Mouse (Mus musculus) midbrain, embryonic 15.5 days (tissue): ENCODE results near the gene Gemin7. TPM values are rescaled to one million over a fixed set of nuclear protein-coding genes. Genes with fewer than 3 reads are reported as not detected.

Experiments used
- ATAC-seq: fragments of 200-750 bp; cut with Nextera tagmentation; replicated peaks from 2 replicates; pipeline ENCODE4 v1.8.0; 2017; ENCODE audit warnings: moderate TSS enrichment
- H3K27ac ChIP-seq: fragments of 300-500 bp; sonication (generic); 2 replicates; pipeline ENCODE4 v1.5.1; 2015; ENCODE audit warnings: mild to moderate bottlenecking, inconsistent platforms
- H3K27me3 ChIP-seq: fragments of 300-500 bp; sonication (generic); replicated peaks from 2 replicates; pipeline ENCODE4 v1.6.1; 2015; ENCODE audit warnings: inconsistent platforms
- H3K36me3 ChIP-seq: fragments of 300-500 bp; sonication (generic); replicated peaks from 2 replicates; pipeline ENCODE4 v1.6.1; 2015; ENCODE audit warnings: inconsistent platforms
- H3K4me1 ChIP-seq: fragments of 300-500 bp; sonication (generic); 2 replicates; pipeline ENCODE4 v1.6.1; 2015; ENCODE audit warnings: inconsistent platforms
- H3K4me2 ChIP-seq: fragments of 300-500 bp; sonication (generic); 2 replicates; pipeline ENCODE4 v1.6.1; 2015; ENCODE audit warnings: inconsistent platforms, mild to moderate bottlenecking, moderate library complexity
- H3K4me3 ChIP-seq: fragments of 300-500 bp; sonication (generic); 2 replicates; pipeline ENCODE4 v1.5.1; 2015; ENCODE audit warnings: mild to moderate bottlenecking, inconsistent platforms
- H3K9ac ChIP-seq: fragments of 300-500 bp; sonication (generic); 2 replicates; pipeline ENCODE4 v1.6.1; 2015; ENCODE audit warnings: mild to moderate bottlenecking, inconsistent platforms
- H3K9me3 ChIP-seq: fragments of 300-500 bp; sonication (generic); 2 replicates; pipeline ENCODE4 v1.6.1; 2016; ENCODE audit warnings: inconsistent platforms
- WGBS: fragments of 180-500 bp; shearing (Covaris S2); methylation state at CpG from one replicate; pipeline ENCODE4 v1.1.7; 2015; ENCODE audit warnings: mixed read lengths; 5-methylcytosine and 5-hydroxymethylcytosine counted together
- polyA plus RNA-seq: library from polyadenylated mRNA; unstranded; fragments of >200 nt; fragmentation: Nextera tagmentation; extraction: Ambion mirVana; gene quantifications from 2 replicates; pipeline ENCODE4 v1.2.1, GENCODE M21; 2015

Gemin7 gene
- polyA plus RNA-seq, 1 experiment from 2014 or later, result 142 TPM

DNA sequence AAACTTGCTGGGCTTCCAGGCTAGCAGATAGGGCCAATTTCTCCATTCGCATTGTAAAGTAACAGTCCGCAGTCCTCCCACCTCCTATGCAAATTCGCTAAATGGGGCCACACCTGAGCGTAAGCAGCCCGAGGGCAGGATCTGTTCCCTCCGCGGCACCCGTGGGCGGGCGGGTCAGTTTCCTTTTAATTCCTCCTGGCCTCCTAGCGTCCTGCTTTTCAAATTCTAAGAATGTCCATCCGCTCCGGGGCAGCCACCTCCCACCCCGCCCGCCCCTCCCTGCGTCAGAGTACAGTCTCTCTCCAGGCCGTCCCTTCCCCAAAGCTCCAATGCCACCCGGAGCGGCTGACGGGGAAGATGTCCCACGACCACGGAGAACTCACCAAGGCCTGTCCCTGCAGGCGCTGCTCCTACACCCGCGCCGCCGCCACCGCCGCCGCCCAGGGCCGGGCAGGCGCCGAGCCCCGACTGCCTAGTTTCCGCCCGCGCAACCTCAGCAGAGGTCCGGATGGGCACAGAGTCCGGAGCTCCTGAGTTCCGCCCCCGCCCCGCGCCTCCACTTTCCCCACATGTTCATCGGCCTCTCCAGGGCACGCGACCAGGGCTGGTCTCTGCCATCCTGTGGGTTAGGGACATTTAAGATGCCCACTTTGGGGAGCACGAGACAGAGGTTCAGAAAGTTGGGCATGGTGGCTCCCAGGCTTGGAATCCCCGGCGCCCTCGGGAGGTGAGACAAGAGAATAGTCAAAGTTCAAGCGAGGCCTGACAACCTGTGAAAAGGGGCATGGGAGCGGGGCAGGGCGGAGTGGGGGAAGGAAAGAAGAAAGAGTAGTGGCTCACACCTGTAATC lies 4.2 kb downstream of the Gemin7 start:
- Histone ChIP-seq H3K9me3 (no peaks in the 10 kb centered on the region), H3K4me2 (peak overlapping the region; percentile 82), H3K9ac (peak overlapping the region; percentile 69), H3K36me3 (peaks cover 19% of the 10 kb centered on the region; the same call in 1 of the 2 replicates), H3K4me1 (peaks cover 31% of the 10 kb centered on the region), H3K27me3 (peaks cover 27% of the 10 kb centered on the region), H3K4me3 (peak overlapping the region; percentile 61), H3K27ac (peak overlapping the region; percentile 74)
- peak; percentile 88 for ATAC-seq
- WGBS, result under 1% methylated on average over 53 of the region's 53 CpGs

DNA sequence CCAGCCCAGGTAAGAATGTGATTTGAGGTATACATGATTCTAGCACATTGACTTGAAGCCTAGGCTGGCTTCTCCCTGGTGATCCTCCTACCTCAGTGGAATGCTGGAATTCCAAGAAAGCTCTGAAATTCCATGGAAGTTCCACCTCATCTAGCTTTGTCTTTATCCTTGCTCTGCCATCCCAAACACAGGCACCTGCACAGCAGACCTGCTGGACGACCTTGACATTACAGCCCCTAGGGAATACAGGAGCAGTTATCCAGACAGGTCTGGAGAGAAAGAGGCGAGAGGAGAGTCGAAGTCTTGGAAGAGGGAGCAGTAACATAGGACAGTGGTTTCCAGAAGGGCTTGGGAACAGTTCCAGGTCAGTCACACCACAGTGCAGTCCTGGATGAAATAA lies 7.7 kb downstream of the Gemin7 start:
- 85% methylated on average over 3 of the region's 3 CpGs for WGBS
- H3K27me3 ChIP-seq, result no peaks in the 10 kb centered on the region
- H3K27ac ChIP-seq, result no peak overlapping the region
- H3K9me3 ChIP-seq, result no peaks in the 10 kb centered on the region
- H3K36me3 ChIP-seq, result peaks cover 28% of the 10 kb centered on the region
- H3K4me1 ChIP-seq, result peaks cover 22% of the 10 kb centered on the region
- no peak overlapping the region for H3K9ac ChIP-seq
- no peak for ATAC-seq
- no peak overlapping the region for H3K4me2 ChIP-seq
- no peak overlapping the region for H3K4me3 ChIP-seq

GRCm38 (mm10) chr7:19567426-19567825 lies 10.0 kb downstream of the Gemin7 start:
- 96% methylated on average over 8 of the region's 8 CpGs for WGBS
- no peak for ATAC-seq
- H3K4me3 ChIP-seq, result no peak overlapping the region
- H3K27ac ChIP-seq, result no peak overlapping the region
- H3K4me2 ChIP-seq, result no peak overlapping the region
- H3K27me3 ChIP-seq, result no peaks in the 10 kb centered on the region
- H3K9me3 ChIP-seq, result no peaks in the 10 kb centered on the region
- H3K36me3 ChIP-seq, result peaks cover 36% of the 10 kb centered on the region
- H3K4me1 ChIP-seq, result peaks cover 25% of the 10 kb centered on the region
- H3K9ac ChIP-seq, result no peak overlapping the region

DNA sequence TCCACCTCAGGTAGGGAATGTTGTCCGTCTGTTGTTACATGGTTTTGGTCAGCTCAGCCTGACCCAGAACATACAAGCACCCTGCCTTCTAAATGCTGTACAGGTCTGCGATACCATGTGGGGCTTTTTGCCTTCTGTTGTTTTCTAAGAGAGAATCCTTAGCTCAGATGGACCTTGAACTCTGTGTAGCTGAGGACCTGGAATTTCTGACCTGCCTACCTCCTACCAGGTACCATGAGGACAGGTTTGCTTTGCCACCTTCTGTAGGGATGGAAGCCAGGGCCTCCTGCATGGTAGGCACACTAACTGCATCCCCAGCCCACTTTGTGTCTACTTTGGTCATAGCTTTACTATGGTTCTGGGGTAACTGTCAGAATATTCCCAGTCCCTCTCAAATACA lies 11.6 kb downstream of the Gemin7 start:
- Histone ChIP-seq H3K4me1 (peaks cover 20% of the 10 kb centered on the region), H3K4me3 (no peak overlapping the region), H3K4me2 (no peak overlapping the region), H3K9me3 (no peaks in the 10 kb centered on the region), H3K27me3 (no peaks in the 10 kb centered on the region), H3K36me3 (peaks cover 36% of the 10 kb centered on the region), H3K9ac (no peak overlapping the region), H3K27ac (no peak overlapping the region)
- WGBS, result 100% methylated on average over 2 of the region's 2 CpGs
- no peak for ATAC-seq

- Histone ChIP-seq H3K27me3 (no peaks in the 10 kb centered on the region), H3K36me3 (peaks cover 27% of the 10 kb centered on the region), H3K9me3 (no peaks in the 10 kb centered on the region), H3K4me1 (peaks cover 34% of the 10 kb centered on the region), H3K4me3 (no peak overlapping the region), H3K27ac (no peak overlapping the region), H3K9ac (no peak overlapping the region), H3K4me2 (no peak overlapping the region)
- no peak for ATAC-seq
- 89% methylated on average over 4 of the region's 4 CpGs for WGBS
Observed at GRCm38 (mm10) chr7:19564455-19564854, 12.9 kb downstream of the Gemin7 start.

- no peak for ATAC-seq
- H3K36me3 ChIP-seq, result peaks cover 21% of the 10 kb centered on the region
- no peak overlapping the region for H3K9ac ChIP-seq
- H3K4me3 ChIP-seq, result no peak overlapping the region
- no peaks in the 10 kb centered on the region for H3K9me3 ChIP-seq
- no peaks in the 10 kb centered on the region for H3K27me3 ChIP-seq
- H3K27ac ChIP-seq, result no peak overlapping the region
- H3K4me2 ChIP-seq, result peak overlapping the region; percentile 97; the same call in 1 of the 2 replicates
- 92% methylated on average over 3 of the region's 3 CpGs for WGBS
- peaks cover 39% of the 10 kb centered on the region for H3K4me1 ChIP-seq
Observed at GRCm38 (mm10) chr7:19563884-19564283, 13.5 kb downstream of the Gemin7 start.

DNA sequence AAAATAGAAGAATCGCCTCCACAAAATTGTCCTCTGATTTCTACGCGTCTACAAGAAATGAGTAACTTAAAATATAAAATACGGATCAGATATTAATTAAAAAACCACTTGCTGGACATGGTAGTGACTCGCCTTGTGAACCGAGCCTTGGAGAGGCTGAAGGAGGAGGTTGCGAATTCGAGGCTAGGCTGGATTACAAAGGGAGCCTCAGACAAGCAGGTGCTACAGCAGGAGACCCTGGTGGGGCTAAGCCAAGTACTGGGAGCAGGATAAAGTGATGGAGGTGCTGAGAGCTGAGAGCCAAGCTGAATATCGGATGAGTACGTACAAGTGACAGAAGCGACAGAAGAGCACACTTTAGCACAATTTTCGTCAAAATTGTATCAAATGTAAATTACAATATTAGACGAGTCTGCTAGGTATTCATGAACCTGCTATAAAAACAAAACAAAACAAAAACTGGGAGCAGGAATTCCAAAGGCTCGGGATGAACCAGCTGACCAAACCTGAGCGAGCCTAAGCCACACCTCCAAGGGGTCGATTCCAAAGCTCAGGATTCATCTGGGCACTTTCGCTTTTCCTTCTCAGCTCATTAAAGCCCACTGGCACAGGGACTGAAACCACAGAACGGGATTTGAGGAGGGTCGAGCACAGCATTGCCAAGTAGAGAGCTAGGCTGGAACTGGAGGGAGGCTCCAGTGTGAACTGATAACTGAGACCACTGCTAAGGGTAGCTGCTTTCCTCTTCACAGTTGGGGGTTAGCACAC lies 14.6 kb downstream of the Gemin7 start, which contains the start of gene Ppp1r37:
Gene Ppp1r37 (minus strand): TSS at position 434 of the 768 bp plus-strand sequence.
- H3K9ac ChIP-seq, result peak within 1 kb of the TSS; percentile 95
- 2% methylated on average over 19 of the region's 19 CpGs for WGBS

GRCm38 (mm10) chr7:19561765-19562642 lies 15.4 kb downstream of the Gemin7 start:
- WGBS, result under 1% methylated on average over 102 of the region's 102 CpGs
- ATAC-seq, result peak; percentile 91
- peaks cover 16% of the 10 kb centered on the region for H3K36me3 ChIP-seq

More for the DNA sequence above, 14.6 kb downstream of the Gemin7 start, which contains the start of gene Ppp1r37:
- peak within 1 kb of the TSS; percentile 86 for H3K4me3 ChIP-seq
- peak within 1 kb of the TSS; percentile 97 for H3K4me2 ChIP-seq
- H3K27me3 ChIP-seq, result no peaks in the 10 kb centered on the region
- no peaks in the 10 kb centered on the region for H3K9me3 ChIP-seq
- H3K27ac ChIP-seq, result peak within 1 kb of the TSS; percentile 96
- H3K4me1 ChIP-seq, result peaks cover 50% of the 10 kb centered on the region
- ATAC-seq, result peak; percentile 44
- peaks cover 16% of the 10 kb centered on the region for H3K36me3 ChIP-seq

DNA sequence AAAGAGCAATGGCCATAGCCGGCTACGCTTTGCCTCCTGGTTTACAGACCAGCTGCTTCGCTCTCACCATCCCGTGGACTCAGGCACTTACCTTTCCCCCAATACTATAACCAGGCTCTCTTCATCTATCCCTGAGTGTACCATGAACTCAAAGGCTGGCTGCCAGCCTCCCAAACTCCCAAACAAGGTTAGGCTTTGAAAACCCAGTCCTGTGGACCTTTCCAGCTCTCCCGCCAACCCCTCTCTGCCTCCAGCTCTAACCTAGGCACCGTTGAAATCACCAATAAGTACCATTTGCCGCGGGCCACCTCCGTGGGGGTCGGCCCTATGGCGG lies 16.0 kb downstream of the Gemin7 start:
- peak overlapping the region; percentile 95 for H3K9ac ChIP-seq
- peaks cover 61% of the 10 kb centered on the region for H3K4me1 ChIP-seq
- WGBS, result under 1% methylated on average over 11 of the region's 11 CpGs

More at GRCm38 (mm10) chr7:19561765-19562642, 15.4 kb downstream of the Gemin7 start:
- Histone ChIP-seq H3K9ac (peak overlapping the region; percentile 95), H3K9me3 (no peaks in the 10 kb centered on the region), H3K27ac (peak overlapping the region; percentile 96), H3K4me1 (peaks cover 58% of the 10 kb centered on the region), H3K27me3 (no peaks in the 10 kb centered on the region), H3K4me3 (peak overlapping the region; percentile 86), H3K4me2 (peak overlapping the region; percentile 97)

GRCm38 (mm10) chr7:19560491-19561260 lies 16.7 kb downstream of the Gemin7 start:
- Histone ChIP-seq H3K9ac (peak overlapping the region; percentile 95), H3K27ac (peak overlapping the region; percentile 96; the same call in 1 of the 2 replicates), H3K4me2 (peak overlapping the region; percentile 97), H3K4me3 (peak overlapping the region; percentile 86), H3K4me1 (peaks cover 61% of the 10 kb centered on the region), H3K9me3 (no peaks in the 10 kb centered on the region), H3K27me3 (no peaks in the 10 kb centered on the region), H3K36me3 (peaks cover 16% of the 10 kb centered on the region)
- 21% methylated on average over 11 of the region's 11 CpGs for WGBS
- no peak for ATAC-seq

More for the DNA sequence above, 16.0 kb downstream of the Gemin7 start:
- Histone ChIP-seq H3K36me3 (peaks cover 16% of the 10 kb centered on the region), H3K4me3 (peak overlapping the region; percentile 86), H3K27me3 (no peaks in the 10 kb centered on the region), H3K4me2 (peak overlapping the region; percentile 97), H3K27ac (peak overlapping the region; percentile 96), H3K9me3 (no peaks in the 10 kb centered on the region)
- ATAC-seq, result no peak; the same call in 1 of the 2 replicates

DNA sequence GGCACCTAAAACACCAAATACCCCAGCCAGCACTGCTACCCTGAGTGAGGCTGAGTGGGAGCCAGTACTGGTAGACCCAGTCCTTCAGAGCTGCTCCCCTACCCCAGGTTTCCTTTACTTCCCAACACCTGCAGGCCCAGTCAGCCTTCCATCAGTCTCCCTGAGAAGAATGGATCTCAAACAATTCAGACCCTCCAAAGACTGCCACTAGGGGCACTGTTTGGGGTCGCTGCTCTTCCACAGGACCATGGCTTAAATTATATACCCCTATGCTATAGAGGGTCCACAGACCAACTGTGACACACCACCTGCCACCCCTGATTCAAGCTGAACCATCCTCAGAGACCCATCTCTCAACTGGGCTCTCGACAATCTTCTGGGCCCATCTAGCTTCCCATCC lies 18.4 kb downstream of the Gemin7 start:
- 44% methylated on average over 2 of the region's 2 CpGs for WGBS
- H3K4me1 ChIP-seq, result peaks cover 61% of the 10 kb centered on the region
- peak overlapping the region; percentile 97 for H3K4me2 ChIP-seq
- H3K36me3 ChIP-seq, result 0 out of 2 replicates have a peak, but pooled peaks cover 1% of the 10 kb centered on the region
- no peak overlapping the region for H3K9ac ChIP-seq
- no peaks in the 10 kb centered on the region for H3K27me3 ChIP-seq
- H3K27ac ChIP-seq, result no peak overlapping the region
- no peak overlapping the region for H3K4me3 ChIP-seq
- no peak for ATAC-seq
- no peaks in the 10 kb centered on the region for H3K9me3 ChIP-seq
